Mouse (Mus musculus) liver, embryonic 14.5 days (tissue): ENCODE measurements at regions not wholly inside any gene's neighbourhood (a gene's known extent, or its start where the extent isn't known, plus 50 kb on each side); places are given as distances from the start of the nearest gene placed in this dataset.

Experiments used
- ATAC-seq: fragments of 200-750 bp; cut with Nextera tagmentation; 2 replicates; pipeline ENCODE4 v1.8.0; 2017; ENCODE audit warnings: moderate number of reproducible peaks, mild to moderate bottlenecking, moderate library complexity; ENCODE audit not compliant: insufficient read depth
- DNase-seq, 3 experiments: peaks; one replicate each; pipeline ENCODE4 v3.0.0-alpha.2; 2012 to 2013; ENCODE audit warnings: low read depth in 3 of 3, low spot score in 3 of 3
- H3K27ac ChIP-seq: fragments of 300-500 bp; sonication (generic); 2 replicates; pipeline ENCODE4 v1.5.1; 2014; ENCODE audit warnings: moderate library complexity, mild to moderate bottlenecking, control low read depth, inconsistent platforms
- H3K27me3 ChIP-seq: fragments of 300-500 bp; sonication (generic); 2 replicates; pipeline ENCODE4 v1.6.1; 2014; ENCODE audit warnings: mild to moderate bottlenecking, low read length, moderate library complexity; ENCODE audit not compliant: control insufficient read depth, insufficient read depth
- H3K36me3 ChIP-seq: fragments of 300-500 bp; sonication (generic); replicated peaks from 2 replicates; pipeline ENCODE4 v1.6.1; 2014; ENCODE audit warnings: low read depth; ENCODE audit not compliant: control insufficient read depth, insufficient read depth
- H3K4me1 ChIP-seq, 2 experiments: fragments of 200-500 bp in 1 of 2; fragments of 300-500 bp in 1 of 2; sonication (generic) in 1 of 2; replicated peaks; 2 replicates each; pipeline ENCODE4 v1.6.1; 2012 to 2014; ENCODE audit warnings: antibody characterized with exemption in 1 of 2, inconsistent platforms in 1 of 2, low read length in 1 of 2; ENCODE audit not compliant: control insufficient read depth in 2 of 2, insufficient read depth in 2 of 2
- H3K4me2 ChIP-seq: fragments of 300-500 bp; sonication (generic); 2 replicates; pipeline ENCODE4 v1.6.1; 2014; ENCODE audit warnings: low read depth, mild to moderate bottlenecking, control low read depth, moderate library complexity
- H3K4me3 ChIP-seq, 2 experiments: fragments of 200-500 bp in 1 of 2; fragments of 300-500 bp in 1 of 2; sonication (generic) in 1 of 2; 2 replicates each; pipeline ENCODE4 v1.5.1; 2012 to 2014; ENCODE audit warnings: low read depth in 2 of 2, low read length in 2 of 2, mild to moderate bottlenecking in 2 of 2, control low read depth in 1 of 2, inconsistent platforms in 1 of 2, moderate library complexity in 1 of 2; ENCODE audit not compliant: insufficient read depth in 1 of 2
- H3K9ac ChIP-seq: fragments of 300-500 bp; sonication (generic); replicated peaks from 2 replicates; pipeline ENCODE4 v1.6.1; 2014; ENCODE audit warnings: mild to moderate bottlenecking, control low read depth, moderate library complexity
- H3K9me3 ChIP-seq: fragments of 300-500 bp; sonication (generic); 2 replicates; pipeline ENCODE4 v1.6.1; 2016; ENCODE audit warnings: low read length, mixed read lengths; ENCODE audit not compliant: control insufficient read depth
- CTCF ChIP-seq: IDR thresholded peaks from 2 replicates; pipeline ENCODE4 v1.5.1; 2016; ENCODE audit warnings: antibody characterized with exemption, low read depth, control low read depth
- EP300 ChIP-seq: IDR thresholded peaks from 2 replicates; pipeline ENCODE4 v1.6.1; 2016; ENCODE audit warnings: antibody characterized with exemption, low read depth
- WGBS: fragments of 180-500 bp; shearing (Covaris S2); extraction: QIAGEN DNeasy Blood & Tissue Kit; methylation state at CpG from one replicate; pipeline ENCODE4 v1.1.7; 2014; ENCODE audit not compliant: insufficient replicate concordance; 5-methylcytosine and 5-hydroxymethylcytosine counted together

GRCm38 (mm10) chr1:186408986-186409441, 291.9 kb upstream of the Lyplal1 start:
- no peak for ATAC-seq

GRCm38 (mm10) chr1:186407656-186408055, 290.5 kb upstream of the Lyplal1 start:
- no peak for DNase-seq
- WGBS, result 26% methylated on average over 8 of the region's 8 CpGs
- Histone ChIP-seq H3K27me3 (no peaks in the 10 kb centered on the region), H3K9ac (no peak overlapping the region), H3K4me1 (no peaks in the 10 kb centered on the region), H3K4me2 (no peak overlapping the region), H3K9me3 (no peaks in the 10 kb centered on the region), H3K4me3 (no peak overlapping the region), H3K27ac (no peak overlapping the region), H3K36me3 (no peaks in the 10 kb centered on the region)
- ATAC-seq, result no peak
- no peak for TF ChIP-seq CTCF
- TF ChIP-seq EP300, result no peak

More at GRCm38 (mm10) chr1:186408986-186409441, 291.9 kb upstream of the Lyplal1 start:
- Histone ChIP-seq H3K4me1 (no peaks in the 10 kb centered on the region), H3K27ac (no peak overlapping the region), H3K27me3 (no peaks in the 10 kb centered on the region), H3K4me2 (no peak overlapping the region), H3K36me3 (no peaks in the 10 kb centered on the region), H3K9ac (no peak overlapping the region), H3K9me3 (no peaks in the 10 kb centered on the region), H3K4me3 (no peak overlapping the region)
- no peak for TF ChIP-seq CTCF
- TF ChIP-seq EP300, result no peak
- WGBS, result 68% methylated on average over 10 of the region's 10 CpGs
- DNase-seq, result no peak

GRCm38 (mm10) chr1:186405693-186406092, 288.6 kb upstream of the Lyplal1 start:
- Histone ChIP-seq H3K4me3 (no peak overlapping the region), H3K4me2 (no peak overlapping the region), H3K27me3 (no peaks in the 10 kb centered on the region), H3K9me3 (no peaks in the 10 kb centered on the region), H3K36me3 (no peaks in the 10 kb centered on the region), H3K4me1 (no peaks in the 10 kb centered on the region), H3K27ac (no peak overlapping the region), H3K9ac (no peak overlapping the region)
- 70% methylated on average over 5 of the region's 5 CpGs for WGBS
- no peak for TF ChIP-seq EP300
- no peak for TF ChIP-seq CTCF
- ATAC-seq, result no peak
- DNase-seq, result no peak

GRCm38 (mm10) chr1:186399762-186400161, 282.7 kb upstream of the Lyplal1 start:
- H3K9me3 ChIP-seq, result no peaks in the 10 kb centered on the region
- H3K36me3 ChIP-seq, result no peaks in the 10 kb centered on the region
- no peak overlapping the region for H3K4me2 ChIP-seq
- no peak overlapping the region for H3K4me3 ChIP-seq
- H3K27me3 ChIP-seq, result no peaks in the 10 kb centered on the region
- TF ChIP-seq EP300, result no peak
- no peaks in the 10 kb centered on the region for H3K4me1 ChIP-seq
- ATAC-seq, result peak; percentile 31; the same call in 1 of the 2 replicates
- no peak overlapping the region for H3K9ac ChIP-seq
- DNase-seq, result no peak
- WGBS, result 29% methylated on average over 8 of the region's 8 CpGs
- H3K27ac ChIP-seq, result no peak overlapping the region

GRCm38 (mm10) chr1:186393005-186393404, 275.9 kb upstream of the Lyplal1 start:
- no peak for TF ChIP-seq EP300
- TF ChIP-seq CTCF, result peak; percentile 27; the same call in 1 of the 2 replicates
- Histone ChIP-seq H3K36me3 (no peaks in the 10 kb centered on the region), H3K9ac (no peak overlapping the region), H3K4me3 (no peak overlapping the region), H3K9me3 (no peaks in the 10 kb centered on the region), H3K4me2 (no peak overlapping the region), H3K4me1 (no peaks in the 10 kb centered on the region), H3K27ac (no peak overlapping the region), H3K27me3 (no peaks in the 10 kb centered on the region)
- no peak for DNase-seq
- ATAC-seq, result no peak
- WGBS, result 48% methylated on average over 5 of the region's 5 CpGs
